Mouse (Mus musculus) adrenal gland, postnatal 25 days (tissue): ENCODE results near the gene Hras. TPM values are rescaled to one million over a fixed set of nuclear protein-coding genes. Genes with fewer than 3 reads are reported as not detected.

Experiments
- DNase-seq: peaks from one replicate; pipeline ENCODE4 v3.0.0; 2021; ENCODE audit warnings: mixed read lengths
- long read RNA-seq: library from polyadenylated mRNA; stranded (forward); transcript quantifications from one replicate; pipeline ENCODE4 v2.0.0, GENCODE M21; 2021
- total RNA-seq: library from RNA; stranded (reverse); gene quantifications from 2 replicates; pipeline ENCODE4 v1.2.3, GENCODE M21; 2021

Gene Hras
- 64.8 and 88.0 TPM in 2 replicates for total RNA-seq
- long read RNA-seq, transcript Hras-202 (5 exons, 1,199 nt), result minor isoform, 20 of 88 reads
- long read RNA-seq, transcript Hras-201 (6 exons, 2,828 nt), result major isoform, 41 of 88 reads
- long read RNA-seq, partial matches to known transcripts, result 13 of 88 reads
- long read RNA-seq, other reads (novel, unspliced or antisense), result 13 of 88 reads

GRCm38 (mm10) chr7:141193948-141194347 lies at the start of gene Hras, which contains the start of gene Lrrc56:
TSS of gene Hras (minus strand) at chr7:141194005.
TSS of gene Lrrc56 (plus strand) at chr7:141194157.
- peak; percentile 98 for DNase-seq

GRCm38 (mm10) chr7:141231551-141231950 lies 37.7 kb upstream of the Hras start:
- no peak for DNase-seq

DNA sequence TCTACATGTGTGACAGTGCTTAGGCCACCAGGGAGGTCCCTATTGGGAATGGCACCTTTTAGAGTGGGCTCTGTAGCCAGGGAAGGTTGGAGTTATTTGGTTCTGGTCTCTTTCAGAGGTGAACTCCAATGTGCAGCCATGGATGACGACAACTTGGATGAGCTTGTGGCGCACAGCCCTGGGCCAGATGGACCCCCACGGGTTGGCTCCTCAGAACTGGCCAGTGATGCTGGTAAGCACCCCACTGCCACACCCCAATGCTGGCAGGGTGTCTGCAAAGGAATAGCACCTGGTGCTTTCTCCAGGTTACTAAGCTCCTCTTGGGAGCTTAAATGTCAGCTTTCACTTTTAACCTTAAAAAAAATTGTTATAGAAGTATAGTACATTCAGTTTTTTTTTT lies 37.3 kb upstream of the Hras start:
- DNase-seq, result no peak

DNA sequence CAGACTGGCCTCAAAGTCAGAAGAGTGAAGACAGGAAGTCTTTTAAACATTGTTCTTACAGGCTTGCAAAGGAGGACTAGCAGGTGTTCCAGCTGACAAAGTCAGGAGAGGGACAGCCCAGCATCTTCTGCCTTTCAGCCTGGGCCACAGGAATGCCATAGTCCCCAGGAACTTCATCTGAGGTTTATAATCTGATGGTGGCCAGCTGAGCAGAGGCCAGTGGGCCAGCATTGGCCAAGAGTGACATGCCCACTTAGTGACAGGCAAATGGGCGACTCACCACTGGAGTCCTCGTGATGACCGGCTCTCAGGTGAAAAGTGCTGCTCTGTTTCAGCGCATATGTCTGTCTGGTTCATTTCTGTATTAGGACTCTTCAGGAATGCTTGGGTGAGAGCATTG lies 36.8 kb upstream of the Hras start:
- no peak for DNase-seq

DNA sequence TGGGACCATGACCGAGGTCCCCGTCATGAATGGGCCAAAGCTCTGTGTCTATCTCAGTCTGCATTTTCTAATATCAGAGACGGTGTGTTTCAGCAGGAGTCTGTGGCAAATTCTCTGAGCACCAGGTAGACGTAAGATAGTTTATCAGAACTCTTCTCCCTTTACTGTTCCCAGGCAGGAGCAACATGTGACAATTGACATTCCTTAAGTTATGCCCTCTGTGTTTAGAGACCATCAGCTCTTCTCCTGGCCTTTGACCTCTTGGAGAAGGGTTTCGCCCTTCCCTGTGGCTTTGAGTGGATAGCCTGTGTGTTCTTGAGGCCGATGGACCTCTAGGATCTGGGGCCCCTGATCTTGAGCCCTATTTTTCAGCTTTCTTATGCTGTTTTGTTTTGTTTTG lies 35.9 kb upstream of the Hras start:
- DNase-seq, result no peak

- peak; percentile 95 for DNase-seq
These were observed 34.7 kb upstream of the Hras start, which contains the start of gene Phrf1 for GRCm38 (mm10) chr7:141228279-141229067. TSS of gene Phrf1 (plus strand) at chr7:141228784.

- no peak for DNase-seq
These were observed 34.0 kb upstream of the Hras start for GRCm38 (mm10) chr7:141227796-141228195.

GRCm38 (mm10) chr7:141226535-141226934 lies 32.7 kb upstream of the Hras start:
- no peak for DNase-seq

DNA sequence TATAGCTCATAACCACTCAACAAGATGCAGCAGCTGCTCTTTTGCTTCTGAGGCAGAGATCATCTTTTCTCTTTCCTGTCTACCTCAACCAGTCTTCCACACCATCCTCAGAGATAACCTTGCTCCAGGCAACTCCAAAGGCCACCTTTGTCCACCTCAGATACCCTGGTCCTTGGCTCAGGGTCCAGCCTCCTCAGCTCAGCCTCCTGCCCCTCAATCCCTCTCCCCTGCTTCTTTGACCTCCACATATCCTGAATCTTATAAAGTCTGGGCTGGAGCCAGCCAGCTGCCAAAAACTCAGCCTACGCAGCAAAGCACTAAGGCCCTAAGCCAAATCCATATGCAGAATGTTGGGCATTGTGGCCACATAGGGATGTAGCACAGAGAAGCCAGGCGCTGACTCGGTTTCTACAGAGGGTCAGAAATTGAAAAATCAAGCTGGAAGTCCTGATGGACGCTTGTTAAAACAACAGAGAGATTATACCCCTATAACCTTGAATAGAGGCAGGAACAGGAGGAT lies 29.0 kb upstream of the Hras start:
- DNase-seq, result no peak

- DNase-seq, result no peak
These were observed 28.3 kb upstream of the Hras start for GRCm38 (mm10) chr7:141222126-141222467.

DNA sequence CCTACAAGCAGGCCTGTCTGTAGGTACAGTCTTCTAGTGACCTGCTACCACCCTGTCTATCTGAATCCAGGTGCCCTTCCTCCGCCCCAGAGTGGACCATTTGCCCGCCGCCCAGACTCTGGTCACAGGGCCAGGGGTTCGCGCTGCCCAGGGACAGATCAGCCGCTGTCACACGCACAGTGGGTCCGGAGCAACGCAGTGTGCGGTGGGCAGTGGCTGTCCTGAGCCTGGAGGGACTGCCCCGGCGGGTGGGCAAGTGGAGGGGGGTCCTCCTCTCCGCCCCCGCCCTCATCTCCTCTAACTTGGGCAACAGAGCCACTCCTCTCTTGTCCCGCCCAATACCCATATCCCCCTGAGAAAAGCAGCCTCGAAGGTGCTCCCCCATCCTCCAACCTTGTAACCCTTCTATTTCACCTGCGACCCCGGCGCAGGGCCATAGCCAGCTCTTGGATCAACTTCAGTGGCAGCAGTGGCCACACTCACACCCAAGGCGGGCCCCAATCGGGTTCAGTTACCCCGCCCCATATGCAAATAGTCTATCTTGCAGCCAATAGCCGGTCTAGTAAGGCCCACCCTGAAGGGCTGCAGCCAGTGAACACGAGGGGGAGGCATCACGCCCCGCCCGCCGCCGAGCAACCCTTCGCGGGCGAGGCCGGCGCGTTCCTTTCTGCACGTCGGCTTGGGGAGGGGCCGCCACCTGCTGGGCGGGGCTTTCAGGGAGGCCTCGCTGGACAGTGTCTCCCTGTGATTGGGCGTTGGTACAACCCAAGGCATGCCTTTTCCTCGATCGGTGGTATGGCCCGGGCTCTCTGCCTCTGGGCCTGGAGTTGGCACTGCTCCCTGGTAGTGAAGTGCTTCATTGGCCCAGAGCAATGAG lies 27.7 kb upstream of the Hras start:
- peak; percentile 96 for DNase-seq

DNA sequence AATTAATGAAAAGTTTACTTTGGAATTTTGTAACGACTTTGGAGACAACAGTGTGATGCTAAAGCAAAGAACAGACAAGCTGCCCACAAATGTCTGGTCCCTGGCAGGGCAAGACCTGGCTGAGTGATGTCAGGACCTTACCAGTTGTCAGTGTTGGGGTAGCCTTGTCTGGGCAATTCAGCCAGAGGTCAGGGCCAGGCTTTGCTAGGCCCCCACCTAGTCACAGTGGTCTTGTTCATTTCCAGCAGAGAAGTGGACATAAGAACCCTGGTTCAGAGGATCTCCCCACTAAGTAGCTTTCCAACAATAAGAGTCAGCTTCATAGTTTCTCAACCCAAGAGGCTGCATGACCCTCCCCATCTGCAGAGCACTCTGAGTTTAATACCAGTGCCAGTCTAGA lies 26.6 kb upstream of the Hras start:
- DNase-seq, result no peak

DNA sequence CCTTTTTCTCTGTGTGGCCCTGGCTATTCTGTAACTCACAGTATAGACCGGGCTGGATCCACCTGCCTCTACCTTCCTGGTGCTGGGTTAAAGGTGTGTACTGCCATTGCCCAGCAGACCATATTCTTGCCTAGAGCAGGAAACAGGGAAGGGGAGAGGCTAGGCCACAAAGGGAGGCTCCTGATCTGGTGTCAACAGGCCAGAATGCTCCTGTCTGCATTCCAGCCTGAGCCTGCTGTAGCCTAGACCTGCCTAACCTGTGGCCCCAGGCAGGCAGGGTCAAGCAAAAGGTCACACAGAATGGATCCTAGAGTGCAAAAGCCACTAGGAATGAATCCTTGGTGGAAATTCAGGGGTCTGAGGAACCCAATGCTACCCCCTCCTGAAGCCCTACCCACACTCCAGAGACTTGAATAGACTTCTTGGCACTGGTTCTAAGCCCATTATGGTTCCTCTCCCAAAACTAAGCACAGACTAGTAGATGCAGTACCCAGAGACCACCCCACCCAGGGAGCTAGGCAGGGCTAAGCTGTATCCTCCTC lies 25.8 kb upstream of the Hras start:
- DNase-seq, result no peak

GRCm38 (mm10) chr7:141218557-141219133 lies 24.8 kb upstream of the Hras start:
- DNase-seq, result no peak

- DNase-seq, result no peak
These were observed 24.3 kb upstream of the Hras start for GRCm38 (mm10) chr7:141218141-141218540.

DNA sequence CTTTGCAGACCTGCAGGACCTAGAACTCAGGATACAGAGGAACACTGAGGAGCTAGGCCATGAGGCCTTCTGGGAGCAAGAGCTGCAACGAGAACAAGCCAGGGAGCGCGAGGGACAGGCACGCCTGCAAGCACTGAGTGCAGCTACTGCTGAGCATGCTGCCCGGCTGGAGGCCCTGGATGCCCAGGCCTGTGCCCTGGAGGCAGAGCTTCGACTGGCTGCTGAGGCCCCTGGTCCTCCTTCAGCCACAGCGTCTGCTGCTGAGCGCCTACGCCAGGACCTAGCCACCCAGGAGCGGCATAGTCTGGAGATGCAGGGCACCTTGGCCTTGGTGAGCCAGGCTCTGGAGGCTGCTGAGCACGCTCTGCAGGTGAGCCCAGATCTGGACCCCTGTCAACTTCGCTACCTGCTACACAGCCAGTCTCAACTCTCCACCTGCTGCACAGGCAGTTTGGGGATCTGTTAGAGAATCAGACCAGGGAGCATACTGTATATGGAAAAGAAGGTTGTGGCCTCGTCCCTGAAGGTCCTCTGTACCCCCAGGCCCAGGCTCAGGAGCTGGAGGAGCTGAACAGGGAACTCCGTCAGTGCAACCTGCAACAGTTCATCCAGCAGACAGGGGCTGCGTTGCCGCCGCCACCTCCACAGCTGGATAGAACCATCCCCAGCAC lies 23.7 kb upstream of the Hras start:
- no peak for DNase-seq

DNA sequence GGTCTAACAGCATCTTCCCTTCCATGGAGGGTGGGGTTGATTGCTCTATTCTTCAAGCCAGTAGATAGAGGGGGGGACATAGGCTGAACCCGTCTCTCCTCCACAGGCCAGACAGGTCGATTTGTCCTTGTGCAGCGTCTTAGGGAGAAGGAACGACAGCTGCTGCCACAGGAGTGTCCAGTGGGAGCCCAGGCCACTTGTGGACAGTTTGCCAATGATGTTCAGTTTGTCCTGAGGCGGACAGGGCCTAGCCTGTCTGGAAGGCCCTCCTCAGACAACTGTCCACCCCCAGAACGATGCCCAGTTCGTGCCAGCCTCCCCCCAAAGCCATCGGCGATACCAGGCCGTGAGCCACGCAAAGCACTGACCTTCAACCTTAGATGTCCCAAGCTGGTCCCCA lies 23.1 kb upstream of the Hras start:
- DNase-seq, result no peak

- DNase-seq, result peak; percentile 45
These were observed 22.3 kb upstream of the Hras start for GRCm38 (mm10) chr7:141215880-141216733.

DNA sequence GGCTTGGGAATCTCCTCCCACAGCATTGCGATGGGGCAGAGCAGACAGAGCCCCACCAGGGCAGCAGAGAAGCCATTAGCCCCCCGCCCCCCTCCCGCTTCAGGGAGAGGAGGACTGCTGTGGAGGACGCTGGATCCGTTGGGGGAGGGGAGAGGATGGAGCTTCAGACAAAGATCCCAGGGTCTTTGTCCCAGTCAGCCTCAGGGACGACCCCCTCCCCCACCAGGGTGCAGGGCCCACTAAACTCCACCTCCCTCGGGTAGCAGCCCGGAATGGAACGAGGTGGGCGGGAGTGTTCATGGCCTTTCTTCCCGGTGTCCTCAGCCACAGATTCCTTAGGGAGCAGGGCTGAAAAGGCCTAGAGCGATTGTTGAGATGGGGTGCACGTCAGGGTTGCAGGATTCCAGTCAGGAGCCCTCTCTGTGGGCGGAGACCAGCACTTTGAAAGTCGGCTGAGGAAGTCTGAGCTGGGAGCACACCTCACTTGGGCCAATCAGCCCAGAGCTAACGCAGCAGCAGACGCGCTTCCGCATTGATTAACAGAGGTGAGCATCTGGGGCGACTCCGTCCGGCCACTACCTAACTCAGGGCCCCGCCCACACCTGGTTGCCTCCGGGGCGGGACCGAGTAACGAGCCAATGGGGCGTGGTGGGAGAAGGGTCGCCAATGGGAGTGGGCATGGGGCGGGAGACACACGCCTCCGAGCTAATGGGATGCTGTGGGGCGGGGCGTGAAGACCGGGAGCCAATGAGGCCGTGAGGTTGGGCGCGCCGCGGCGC lies 21.5 kb upstream of the Hras start, which contains the start of gene Rassf7:
Gene Rassf7 (plus strand): TSS at position 760 of the 779 bp plus-strand sequence.
- DNase-seq, result peak; percentile 93

GRCm38 (mm10) chr7:141214310-141214709 lies 20.5 kb upstream of the Hras start:
- no peak for DNase-seq
